8 mouse cellular contexts compared by ENCODE assay signal in genomic region chr11:7063001-7063584, GRCm38 (mm10). TPM values are rescaled to one million over a fixed set of nuclear protein-coding genes. Genes with fewer than 3 reads are reported as not detected.
DNase-seq lines count a peak whose midpoint lies in the region; ATAC-seq and TF ChIP-seq lines count a peak whose summit lies in the region.

Gene Adcy1, plus strand, starts transcription at chr11:7063489.

- no peaks in the 10 kb centered on the region for H3K36me3 ChIP-seq in forebrain, embryonic 11.5 days (ENCODE audit: control insufficient read depth, insufficient read depth, low read length)
- H3K36me3 ChIP-seq in midbrain, embryonic 10.5 days = no peaks in the 10 kb centered on the region

- H3K9me3 ChIP-seq in forebrain, embryonic 11.5 days (ENCODE audit: control insufficient read depth, low read length) = no peaks in the 10 kb centered on the region
- no peaks in the 10 kb centered on the region for H3K9me3 ChIP-seq in midbrain, embryonic 10.5 days (replicated peaks)

- peak; percentile 69 for ATAC-seq in forebrain, embryonic 11.5 days (replicated peaks; ENCODE audit: low FRiP score)
- ATAC-seq in megakaryocyte-erythroid progenitor cell, adult 5-6 weeks (replicated peaks; ENCODE audit: low FRiP score, low TSS enrichment, poor library complexity, severe bottlenecking) = no peak

- no peak within 1 kb of the TSS for H3K27ac ChIP-seq in forebrain, embryonic 11.5 days (ENCODE audit: low read depth, low read length)
- H3K27ac ChIP-seq in midbrain, embryonic 10.5 days (replicated peaks) = peak within 1 kb of the TSS; percentile 78

- H3K4me1 ChIP-seq in forebrain, embryonic 11.5 days (replicated peaks; ENCODE audit: control insufficient read depth, insufficient read depth, low read length) = peaks cover 7% of the 10 kb centered on the region; the same call in 1 of the 2 replicates
- peaks cover 30% of the 10 kb centered on the region for H3K4me1 ChIP-seq in midbrain, embryonic 10.5 days

- peak within 1 kb of the TSS; percentile 54 for H3K4me3 ChIP-seq in forebrain, embryonic 11.5 days (ENCODE audit: low read depth, low read length)
- H3K4me3 ChIP-seq in midbrain, embryonic 10.5 days = peak within 1 kb of the TSS; percentile 71

- H3K4me2 ChIP-seq in forebrain, embryonic 11.5 days (ENCODE audit: low read depth, low read length, severe bottlenecking) = peak within 1 kb of the TSS; percentile 84

- under 1% methylated on average over 47 of the region's 69 CpGs for WGBS in forebrain, embryonic 11.5 days
- WGBS in midbrain, embryonic 10.5 days = 14% methylated on average over 69 of the region's 69 CpGs

- DNase-seq in kidney, adult 18-20 months = peak; percentile 5
- DNase-seq in kidney, adult 11 months = no peak
- DNase-seq in brain, embryonic 14.5 days (ENCODE audit: low read depth) = peak; percentile 67
- DNase-seq in forebrain, embryonic 11.5 days (ENCODE audit: low spot score) = peak; percentile 82
- no peak for DNase-seq in layer of hippocampus, adult 8-10 months (ENCODE audit: low spot score in 2 of 2)
- DNase-seq in midbrain, embryonic 10.5 days (ENCODE audit: low spot score) = peak; percentile 64
- DNase-seq in lung, postnatal 4 days = no peak

- no peak for TF ChIP-seq CTCF in brain, embryonic 14.5 days (IDR thresholded peaks at IDR 0.05; ENCODE audit: borderline replicate concordance, extremely low read depth, insufficient read depth, insufficient read length)

- peaks cover 19% of the 10 kb centered on the region for H3K27me3 ChIP-seq in forebrain, embryonic 11.5 days (ENCODE audit: control insufficient read depth, insufficient read depth, low read length)
- peaks cover 94% of the 10 kb centered on the region for H3K27me3 ChIP-seq in midbrain, embryonic 10.5 days (ENCODE audit: low read depth, poor library complexity, severe bottlenecking)

- TF ChIP-seq POLR2A in brain, embryonic 14.5 days (IDR thresholded peaks at IDR 0.05; ENCODE audit: borderline replicate concordance, extremely low read depth, insufficient read depth, insufficient read length, poor library complexity, severe bottlenecking) = peak; percentile 40; the same call in 1 of the 2 replicates

- peak within 1 kb of the TSS; percentile 65 for H3K9ac ChIP-seq in forebrain, embryonic 11.5 days (ENCODE audit: low read length)

RNA-seq across cellular contexts. Expression of gene Adcy1, which starts in this region (rescaled TPM):
- polyA plus RNA-seq in brain, embryonic 14.5 days (2012; rRNA removed) = 13.1 and 22.3 TPM in 2 replicates
- 1.3 and 1.7 TPM in 2 replicates for polyA plus RNA-seq in forebrain, embryonic 11.5 days (2014; fragmentation: Nextera tagmentation; extraction: Ambion mirVana)
- total RNA-seq in layer of hippocampus, adult 8-10 months (2022) = 100 to 1,000 TPM; 290 to 360 (median 312) TPM
- 1.2 and 1.4 TPM in 2 replicates for polyA plus RNA-seq in midbrain, embryonic 10.5 days (2016; fragmentation: Nextera tagmentation; extraction: Ambion mirVana)
- not detected in 2 replicates for total RNA-seq in megakaryocyte-erythroid progenitor cell, adult 5-6 weeks (2014; fragmentation: Nextera tagmentation)
- not detected in 2 replicates for total RNA-seq in megakaryocyte-erythroid progenitor cell, adult 5-6 weeks (2017)

Comparison
In these comparisons a context has a peak if more than half of its experiments do, and no peak if none do; other contexts are left out.
1. RNA of gene Adcy1 (total RNA-seq): 290 to 360 TPM in layer of hippocampus, adult 8-10 months; not detected in megakaryocyte-erythroid progenitor cell, adult 5-6 weeks; every median in the first group is over 100 times any median in the second.
2. DNase-seq: peak in kidney, adult 18-20 months (single experiment), brain, embryonic 14.5 days (single experiment), forebrain, embryonic 11.5 days (single experiment) and midbrain, embryonic 10.5 days (single experiment); none in kidney, adult 11 months (single experiment), layer of hippocampus, adult 8-10 months (0 of 2) and lung, postnatal 4 days (0 of 2).